Mouse (Mus musculus): ENCODE measurements around the gene Paqr5. TPM values are rescaled to one million over a fixed set of nuclear protein-coding genes. Genes with fewer than 3 reads are reported as not detected.
A peak's percentile ranks its signal among the peaks of the same experiment; 100 is the strongest.

Gene Paqr5
- polyA plus RNA-seq, 1 experiment from 2014 or later: 30.6 TPM

DNA sequence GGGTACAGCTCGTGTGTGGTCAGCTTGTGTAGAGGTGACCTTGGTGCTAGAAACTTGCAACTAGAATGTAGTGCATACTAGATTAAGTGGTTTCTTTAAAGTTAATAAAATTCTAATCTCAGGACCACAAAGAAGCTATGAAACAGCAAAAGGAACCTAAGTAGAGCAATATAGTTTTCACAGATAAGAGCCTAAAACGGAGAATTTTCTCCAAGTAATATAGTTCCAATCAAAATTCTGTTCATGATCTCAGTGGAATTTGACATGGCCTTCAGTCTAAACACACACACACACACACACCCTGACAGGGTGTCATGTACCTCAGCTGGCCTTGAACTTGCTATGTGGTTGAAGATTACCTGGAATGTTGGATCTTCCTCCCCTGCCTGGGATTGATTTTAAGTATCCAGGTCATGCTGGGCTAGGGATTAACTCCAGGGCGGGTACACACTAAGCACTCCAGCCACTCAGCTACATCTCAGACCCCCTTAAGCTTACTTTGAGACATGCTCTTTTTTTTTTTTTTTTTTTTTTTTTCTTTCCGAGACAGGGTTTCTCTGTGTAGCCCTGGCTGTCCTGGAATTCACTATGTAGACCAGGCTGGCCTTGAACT is 111.2 kb downstream of the Paqr5 start:
- Histone ChIP-seq H3K9me3 (no peaks in the 10 kb centered on the region), H3K4me1 (peaks cover 15% of the 10 kb centered on the region), H3K4me2 (peak overlapping the region; percentile 78), H3K27ac (peak overlapping the region; percentile 96), H3K27me3 (replicated peaks) (no peaks in the 10 kb centered on the region), H3K36me3 (peaks cover 34% of the 10 kb centered on the region), H3K4me3 (replicated peaks) (peak overlapping the region; percentile 94), H3K9ac (no peak overlapping the region)
- WGBS: 40% methylated on average over 4 of the region's 4 CpGs
- ATAC-seq (ENCODE audit: insufficient read depth, low FRiP score, low read depth): no peak

GRCm38 (mm10) chr9:61914917-61915300 is 111.7 kb downstream of the Paqr5 start:
- Histone ChIP-seq H3K4me3 (replicated peaks) (peak overlapping the region; percentile 94), H3K9me3 (no peaks in the 10 kb centered on the region), H3K36me3 (peaks cover 34% of the 10 kb centered on the region), H3K27ac (peak overlapping the region; percentile 96), H3K27me3 (replicated peaks) (no peaks in the 10 kb centered on the region), H3K9ac (peak overlapping the region; percentile 24; the same call in 1 of the 2 replicates), H3K4me2 (peak overlapping the region; percentile 78), H3K4me1 (peaks cover 15% of the 10 kb centered on the region)
- WGBS: 3% methylated on average over 13 of the region's 13 CpGs
- ATAC-seq (ENCODE audit: insufficient read depth, low FRiP score, low read depth): no peak

- Histone ChIP-seq H3K4me1 (peaks cover 15% of the 10 kb centered on the region), H3K9ac (peak within 1 kb of the TSS; percentile 98), H3K4me2 (peak within 1 kb of the TSS; percentile 78), H3K27ac (peak within 1 kb of the TSS; percentile 96), H3K4me3 (replicated peaks) (peak within 1 kb of the TSS; percentile 94), H3K9me3 (no peaks in the 10 kb centered on the region), H3K27me3 (replicated peaks) (no peaks in the 10 kb centered on the region), H3K36me3 (peaks cover 31% of the 10 kb centered on the region)
- WGBS: under 1% methylated on average over 70 of the region's 70 CpGs
- peak; percentile 95 for ATAC-seq (ENCODE audit: insufficient read depth, low FRiP score, low read depth)
These were observed 112.3 kb downstream of the Paqr5 start, which contains the start of gene Rplp1 for GRCm38 (mm10) chr9:61914203-61914916. Gene Rplp1 (minus strand): TSS chr9:61914542.

GRCm38 (mm10) chr9:61911300-61912128 is 115.1 kb downstream of the Paqr5 start:
- H3K4me2 ChIP-seq: no peak overlapping the region
- H3K4me3 ChIP-seq (replicated peaks): no peak overlapping the region
- H3K27me3 ChIP-seq (replicated peaks): no peaks in the 10 kb centered on the region
- H3K9ac ChIP-seq: no peak overlapping the region
- peaks cover 17% of the 10 kb centered on the region for H3K36me3 ChIP-seq
- no peak overlapping the region for H3K27ac ChIP-seq
- ATAC-seq (ENCODE audit: insufficient read depth, low FRiP score, low read depth): no peak
- H3K4me1 ChIP-seq: peaks cover 15% of the 10 kb centered on the region
- 58% methylated on average over 6 of the region's 6 CpGs for WGBS
- no peaks in the 10 kb centered on the region for H3K9me3 ChIP-seq

DNA sequence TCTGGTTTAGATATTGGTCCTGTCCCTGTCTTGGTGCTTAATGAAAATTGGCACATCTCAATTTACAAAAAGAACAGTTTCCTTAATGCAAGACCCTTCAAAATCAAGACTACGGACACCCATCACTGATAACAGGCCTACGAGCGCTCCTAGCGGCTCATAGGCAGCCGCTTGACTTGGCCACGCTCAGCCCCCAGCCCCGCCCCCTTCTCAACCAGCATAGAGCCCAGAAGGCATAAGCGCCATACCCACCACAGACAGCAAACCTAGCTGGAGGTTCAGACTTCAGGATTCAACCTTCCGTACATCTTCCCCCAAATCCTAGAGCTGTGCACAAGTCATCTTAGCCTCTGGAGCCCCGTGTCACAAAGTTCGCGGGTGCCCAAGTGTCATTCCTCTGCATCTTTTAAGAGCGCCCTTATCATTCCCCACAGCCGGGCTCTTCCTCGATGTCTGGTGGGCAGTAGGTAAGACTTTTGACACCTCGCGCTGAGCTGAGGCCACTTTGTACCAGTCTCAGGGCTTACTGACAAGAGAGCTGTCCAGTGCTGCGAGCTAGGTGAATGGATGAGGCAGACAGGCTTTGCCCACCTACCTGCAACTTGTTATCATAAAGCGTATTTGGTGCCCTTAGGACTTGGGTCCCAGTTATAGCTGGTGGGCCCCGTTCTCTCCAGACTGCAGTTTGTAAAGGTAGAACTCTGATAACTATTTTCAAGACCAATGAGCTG is 116.0 kb downstream of the Paqr5 start:
- WGBS: 44% methylated on average over 20 of the region's 20 CpGs
- H3K27me3 ChIP-seq (replicated peaks): no peaks in the 10 kb centered on the region
- no peaks in the 10 kb centered on the region for H3K9me3 ChIP-seq
- no peak overlapping the region for H3K4me3 ChIP-seq (replicated peaks)
- H3K4me2 ChIP-seq: no peak overlapping the region
- peaks cover 17% of the 10 kb centered on the region for H3K36me3 ChIP-seq
- H3K4me1 ChIP-seq: peaks cover 15% of the 10 kb centered on the region
- no peak overlapping the region for H3K9ac ChIP-seq
- H3K27ac ChIP-seq: no peak overlapping the region
- no peak for ATAC-seq (ENCODE audit: insufficient read depth, low FRiP score, low read depth)

- Histone ChIP-seq H3K4me2 (no peak overlapping the region), H3K9ac (no peak overlapping the region), H3K27me3 (replicated peaks) (no peaks in the 10 kb centered on the region), H3K27ac (no peak overlapping the region), H3K4me1 (peaks cover 20% of the 10 kb centered on the region), H3K36me3 (peaks cover 17% of the 10 kb centered on the region), H3K9me3 (no peaks in the 10 kb centered on the region), H3K4me3 (replicated peaks) (no peak overlapping the region)
- ATAC-seq (ENCODE audit: insufficient read depth, low FRiP score, low read depth): no peak
- WGBS: 84% methylated on average over 1 of the region's 1 CpGs
These were observed 117.0 kb downstream of the Paqr5 start for GRCm38 (mm10) chr9:61909633-61910032.

DNA sequence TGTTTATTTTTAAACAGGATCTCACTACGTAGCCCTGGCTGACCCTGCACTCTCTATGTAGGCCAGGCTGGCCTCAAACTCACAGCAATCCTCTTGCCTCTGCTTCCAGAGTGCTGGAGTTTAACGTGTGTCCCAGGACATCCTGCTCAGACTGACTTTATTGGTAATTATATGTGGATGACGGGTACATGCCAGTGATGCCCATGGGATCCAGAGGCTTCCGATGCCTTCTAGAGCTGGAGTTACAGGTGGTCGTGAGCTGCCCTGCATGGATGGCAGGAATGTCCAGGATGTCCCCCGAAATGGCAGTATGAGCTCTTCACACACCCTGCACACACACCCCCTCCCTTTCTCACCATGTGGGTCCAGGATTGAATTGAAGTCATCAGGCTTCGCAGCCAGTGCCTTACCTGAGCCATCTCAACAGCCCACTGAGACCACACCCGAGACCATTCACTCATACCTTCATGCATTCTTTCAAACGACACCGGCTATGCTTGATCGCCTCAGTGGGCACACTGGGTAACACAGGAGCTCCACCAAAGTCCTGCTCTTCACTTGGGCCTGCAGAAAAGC is 117.7 kb downstream of the Paqr5 start:
- Histone ChIP-seq H3K27me3 (replicated peaks) (no peaks in the 10 kb centered on the region), H3K4me3 (replicated peaks) (no peak overlapping the region), H3K9ac (no peak overlapping the region), H3K9me3 (no peaks in the 10 kb centered on the region), H3K4me1 (peaks cover 25% of the 10 kb centered on the region), H3K36me3 (peaks cover 17% of the 10 kb centered on the region), H3K4me2 (no peak overlapping the region), H3K27ac (no peak overlapping the region)
- 90% methylated on average over 11 of the region's 11 CpGs for WGBS
- ATAC-seq (ENCODE audit: insufficient read depth, low FRiP score, low read depth): no peak

- H3K9ac ChIP-seq: no peak overlapping the region
- peaks cover 26% of the 10 kb centered on the region for H3K4me1 ChIP-seq
- H3K27ac ChIP-seq: no peak overlapping the region
- H3K4me3 ChIP-seq (replicated peaks): no peak overlapping the region
- H3K9me3 ChIP-seq: no peaks in the 10 kb centered on the region
- no peak for ATAC-seq (ENCODE audit: insufficient read depth, low FRiP score, low read depth)
- H3K36me3 ChIP-seq: peaks cover 17% of the 10 kb centered on the region
- no peak overlapping the region for H3K4me2 ChIP-seq
- no peaks in the 10 kb centered on the region for H3K27me3 ChIP-seq (replicated peaks)
- 75% methylated on average over 3 of the region's 3 CpGs for WGBS
These were observed 118.3 kb downstream of the Paqr5 start for GRCm38 (mm10) chr9:61908341-61908740.

GRCm38 (mm10) chr9:61907621-61908295 is 118.9 kb downstream of the Paqr5 start:
- Histone ChIP-seq H3K36me3 (peaks cover 14% of the 10 kb centered on the region), H3K9ac (no peak overlapping the region), H3K9me3 (no peaks in the 10 kb centered on the region), H3K4me3 (replicated peaks) (no peak overlapping the region), H3K27ac (no peak overlapping the region), H3K27me3 (replicated peaks) (no peaks in the 10 kb centered on the region), H3K4me2 (no peak overlapping the region), H3K4me1 (peaks cover 21% of the 10 kb centered on the region)
- ATAC-seq (ENCODE audit: insufficient read depth, low FRiP score, low read depth): no peak
- WGBS: 76% methylated on average over 4 of the region's 4 CpGs

DNA sequence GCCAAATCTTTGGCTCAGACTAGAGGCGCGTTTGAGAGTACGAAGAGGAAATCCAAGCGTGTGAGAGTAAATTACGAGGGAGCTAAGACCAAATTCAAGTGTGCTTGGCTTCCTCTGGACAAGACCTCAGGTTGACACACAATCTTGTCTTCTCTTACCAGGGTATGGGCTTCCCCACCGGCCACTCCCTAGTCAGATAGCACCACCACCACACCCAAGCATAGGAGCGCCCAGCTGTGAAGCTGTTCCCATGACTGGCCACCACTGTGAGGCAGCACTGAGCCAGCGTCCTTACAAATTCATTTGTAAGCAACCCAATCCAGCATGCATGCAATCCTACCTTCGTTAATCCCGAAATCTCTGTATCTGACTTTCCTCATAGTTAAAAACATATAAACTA is 119.7 kb downstream of the Paqr5 start:
- Histone ChIP-seq H3K36me3 (peaks cover 5% of the 10 kb centered on the region), H3K27me3 (replicated peaks) (peaks cover 7% of the 10 kb centered on the region; the same call in 1 of the 2 replicates), H3K4me3 (replicated peaks) (no peak overlapping the region), H3K9ac (no peak overlapping the region), H3K27ac (no peak overlapping the region), H3K4me2 (no peak overlapping the region), H3K4me1 (peaks cover 15% of the 10 kb centered on the region), H3K9me3 (no peaks in the 10 kb centered on the region)
- 58% methylated on average over 10 of the region's 10 CpGs for WGBS
- ATAC-seq (ENCODE audit: insufficient read depth, low FRiP score, low read depth): no peak

DNA sequence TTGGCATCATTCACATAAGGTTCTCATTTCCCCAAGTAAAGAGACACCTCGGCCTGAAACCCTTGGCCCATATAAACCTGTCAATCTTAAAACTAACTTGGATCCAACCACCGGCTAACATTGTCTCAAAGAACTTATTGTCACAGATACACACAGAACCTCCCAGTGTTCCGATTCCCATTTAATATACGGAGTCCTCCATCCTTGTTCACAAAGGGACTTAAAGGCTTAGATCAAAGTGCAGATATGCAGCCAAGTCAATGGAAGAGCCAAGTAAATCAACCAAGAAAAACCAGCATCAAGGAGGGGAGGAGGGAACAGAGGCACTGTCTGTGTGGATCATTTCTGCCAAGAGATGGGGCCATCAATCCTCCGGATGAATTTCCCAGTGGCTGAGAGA is 121.1 kb downstream of the Paqr5 start:
- no peak overlapping the region for H3K9ac ChIP-seq
- no peaks in the 10 kb centered on the region for H3K36me3 ChIP-seq
- no peak overlapping the region for H3K4me2 ChIP-seq
- peaks cover 15% of the 10 kb centered on the region for H3K4me1 ChIP-seq
- no peak for ATAC-seq (ENCODE audit: insufficient read depth, low FRiP score, low read depth)
- H3K9me3 ChIP-seq: no peaks in the 10 kb centered on the region
- no peak overlapping the region for H3K4me3 ChIP-seq (replicated peaks)
- no peak overlapping the region for H3K27ac ChIP-seq
- H3K27me3 ChIP-seq (replicated peaks): peaks cover 13% of the 10 kb centered on the region; the same call in 1 of the 2 replicates
- WGBS: 70% methylated on average over 5 of the region's 5 CpGs

Measured in stomach, embryonic 15.5 days (tissue).